Mouse (Mus musculus): ENCODE measurements at regions not wholly inside any gene's neighbourhood (a gene's known extent, or its start where the extent isn't known, plus 50 kb on each side); places are given as distances from the start of the nearest gene placed in this dataset.
A peak's percentile ranks its signal among the peaks of the same experiment; 100 is the strongest.

GRCm38 (mm10) chr3:159121626-159122025 is 373.6 kb upstream of the Depdc1a start:
- Histone ChIP-seq H3K4me3 (ENCODE audit: low read depth, low read length) (no peak overlapping the region), H3K9me3 (ENCODE audit: control insufficient read depth, low read length) (no peaks in the 10 kb centered on the region), H3K27me3 (ENCODE audit: control insufficient read depth, insufficient read depth, low read length) (no peaks in the 10 kb centered on the region), H3K36me3 (ENCODE audit: control insufficient read depth, insufficient read depth, low read length) (no peaks in the 10 kb centered on the region), H3K9ac (ENCODE audit: low read length) (no peak overlapping the region), H3K4me2 (no peak overlapping the region), H3K27ac (ENCODE audit: low read depth, low read length) (no peak overlapping the region), H3K4me1 (ENCODE audit: control insufficient read depth, insufficient read depth, low read length) (no peaks in the 10 kb centered on the region)
- ATAC-seq (ENCODE audit: low FRiP score) (no peak), DNase-seq (ENCODE audit: low spot score, missing footprints) (no peak)
- 84% methylated on average over 3 of the region's 3 CpGs for WGBS

GRCm38 (mm10) chr3:159143867-159144266 is 351.4 kb upstream of the Depdc1a start:
- DNase-seq (ENCODE audit: low spot score, missing footprints) = no peak

DNA sequence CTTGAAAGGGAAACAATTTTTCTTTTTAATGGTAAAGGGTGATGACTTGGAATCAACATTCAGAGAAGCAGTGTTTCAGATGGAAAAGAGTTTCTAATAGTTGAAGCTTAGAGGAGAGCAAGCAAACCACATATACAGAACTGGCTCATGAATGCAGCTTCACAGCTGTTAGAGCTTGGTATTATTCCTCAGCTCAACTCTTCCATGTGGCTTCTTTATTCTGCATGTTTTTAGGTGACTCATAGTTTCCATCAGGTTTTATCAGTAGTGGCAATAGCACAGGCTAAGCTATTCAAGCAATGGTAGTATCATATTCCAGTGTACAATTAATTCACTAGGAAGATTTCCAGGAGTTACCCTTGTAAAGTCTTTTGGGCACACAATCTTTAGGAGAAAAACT is 313.7 kb upstream of the Depdc1a start:
- Histone ChIP-seq H3K4me1 (ENCODE audit: control insufficient read depth, insufficient read depth, low read length) (no peaks in the 10 kb centered on the region), H3K9ac (ENCODE audit: low read length) (no peak overlapping the region), H3K27ac (ENCODE audit: low read depth, low read length) (no peak overlapping the region), H3K27me3 (ENCODE audit: control insufficient read depth, insufficient read depth, low read length) (no peaks in the 10 kb centered on the region), H3K9me3 (ENCODE audit: control insufficient read depth, low read length) (no peaks in the 10 kb centered on the region), H3K4me3 (ENCODE audit: low read depth, low read length) (no peak overlapping the region), H3K36me3 (ENCODE audit: control insufficient read depth, insufficient read depth, low read length) (no peaks in the 10 kb centered on the region), H3K4me2 (no peak overlapping the region)
- DNase-seq (ENCODE audit: low spot score, missing footprints) (no peak), ATAC-seq (ENCODE audit: low FRiP score) (no peak)

More at GRCm38 (mm10) chr3:159143867-159144266, 351.4 kb upstream of the Depdc1a start:
- ATAC-seq (ENCODE audit: low FRiP score) = peak; percentile 68; the same call in 1 of the 2 replicates
- Histone ChIP-seq H3K9me3 (ENCODE audit: control insufficient read depth, low read length) (no peaks in the 10 kb centered on the region), H3K27me3 (ENCODE audit: control insufficient read depth, insufficient read depth, low read length) (no peaks in the 10 kb centered on the region), H3K4me1 (ENCODE audit: control insufficient read depth, insufficient read depth, low read length) (no peaks in the 10 kb centered on the region), H3K36me3 (ENCODE audit: control insufficient read depth, insufficient read depth, low read length) (no peaks in the 10 kb centered on the region), H3K4me3 (ENCODE audit: low read depth, low read length) (no peak overlapping the region), H3K9ac (ENCODE audit: low read length) (no peak overlapping the region), H3K4me2 (no peak overlapping the region), H3K27ac (ENCODE audit: low read depth, low read length) (no peak overlapping the region)
- WGBS = 44% methylated on average over 2 of the region's 2 CpGs

DNA sequence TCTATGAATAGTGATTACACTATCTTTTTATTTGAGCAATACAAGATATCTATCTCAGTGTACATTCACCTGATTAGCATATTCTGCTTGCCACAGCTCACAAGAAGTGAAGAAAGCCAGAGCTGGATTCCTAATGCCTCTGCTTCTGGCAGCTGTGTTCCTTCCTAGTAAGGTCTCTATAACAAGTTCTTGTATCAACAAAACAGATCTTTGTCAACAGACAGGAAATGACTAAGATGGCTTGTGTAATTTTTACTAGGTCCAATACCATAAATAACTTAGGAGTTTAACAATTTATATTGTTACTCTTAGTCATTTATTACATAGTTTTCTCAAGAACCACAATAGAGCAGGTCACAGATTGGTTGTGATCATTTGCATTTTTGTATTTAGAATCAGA is 302.0 kb upstream of the Depdc1a start:
- no peak for ATAC-seq (ENCODE audit: low FRiP score)
- no peaks in the 10 kb centered on the region for H3K9me3 ChIP-seq (ENCODE audit: control insufficient read depth, low read length)
- H3K4me2 ChIP-seq = no peak overlapping the region
- H3K9ac ChIP-seq (ENCODE audit: low read length) = no peak overlapping the region
- no peak overlapping the region for H3K4me3 ChIP-seq (ENCODE audit: low read depth, low read length)
- no peaks in the 10 kb centered on the region for H3K27me3 ChIP-seq (ENCODE audit: control insufficient read depth, insufficient read depth, low read length)
- H3K36me3 ChIP-seq (ENCODE audit: control insufficient read depth, insufficient read depth, low read length) = no peaks in the 10 kb centered on the region
- H3K27ac ChIP-seq (ENCODE audit: low read depth, low read length) = no peak overlapping the region
- no peak for DNase-seq (ENCODE audit: low spot score, missing footprints)
- H3K4me1 ChIP-seq (ENCODE audit: control insufficient read depth, insufficient read depth, low read length) = no peaks in the 10 kb centered on the region

Data from midbrain, embryonic 11.5 days (tissue).